Mouse (Mus musculus) layer of hippocampus, adult 9-10 months (tissue): ENCODE results near the gene Twf1.

Source experiments
- DNase-seq: peaks from one replicate; pipeline ENCODE4 v3.0.0; 2022; ENCODE audit warnings: low spot score

Gene Twf1

GRCm38 (mm10) chr15:94589219-94590075 is at the start of gene Twf1:
Gene Twf1 (minus strand): TSS chr15:94589889.
- peak; percentile 83 for DNase-seq

DNA sequence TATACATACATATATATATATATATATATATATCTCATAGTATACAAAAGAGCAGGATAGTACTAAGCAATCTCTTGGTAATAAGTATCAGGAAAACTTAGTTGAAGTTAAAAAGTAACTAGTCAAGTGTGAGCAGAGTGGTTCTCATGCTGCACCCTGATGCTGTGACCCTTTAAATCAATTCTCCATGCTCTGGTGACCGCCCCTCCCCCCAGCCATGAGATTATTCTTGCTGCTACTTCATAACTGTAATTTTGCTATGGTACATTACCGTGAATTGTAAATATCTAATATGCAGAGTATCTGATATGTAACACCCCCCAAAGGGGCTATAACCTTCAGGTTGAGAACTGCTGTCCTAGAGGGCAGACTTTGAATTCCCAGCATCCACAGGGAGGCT is 49.4 kb upstream of the Twf1 start:
- DNase-seq, result no peak

- no peak for DNase-seq
Observed at GRCm38 (mm10) chr15:94638207-94638606, 48.5 kb upstream of the Twf1 start.

DNA sequence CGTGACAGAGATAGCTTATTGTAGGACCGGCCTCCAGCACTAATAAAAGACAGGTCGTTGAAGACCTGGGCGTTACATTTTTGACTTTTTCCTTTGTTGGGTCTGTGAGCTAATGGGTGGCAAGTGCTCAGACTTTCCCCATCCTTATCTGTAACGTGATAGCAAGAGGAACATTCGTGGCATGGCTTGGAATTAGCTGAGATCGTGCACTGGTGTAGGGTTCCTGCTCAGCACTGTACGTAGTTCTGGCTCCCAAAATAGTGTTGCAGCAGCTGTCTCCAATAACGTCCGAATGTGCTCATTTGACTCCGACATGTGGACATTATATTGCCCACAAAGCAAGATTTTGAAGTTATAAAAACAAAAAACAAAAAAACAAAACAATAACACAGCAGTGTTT is 44.8 kb upstream of the Twf1 start:
- DNase-seq, result no peak

GRCm38 (mm10) chr15:94630553-94630952 is 40.9 kb upstream of the Twf1 start:
- DNase-seq, result no peak

DNA sequence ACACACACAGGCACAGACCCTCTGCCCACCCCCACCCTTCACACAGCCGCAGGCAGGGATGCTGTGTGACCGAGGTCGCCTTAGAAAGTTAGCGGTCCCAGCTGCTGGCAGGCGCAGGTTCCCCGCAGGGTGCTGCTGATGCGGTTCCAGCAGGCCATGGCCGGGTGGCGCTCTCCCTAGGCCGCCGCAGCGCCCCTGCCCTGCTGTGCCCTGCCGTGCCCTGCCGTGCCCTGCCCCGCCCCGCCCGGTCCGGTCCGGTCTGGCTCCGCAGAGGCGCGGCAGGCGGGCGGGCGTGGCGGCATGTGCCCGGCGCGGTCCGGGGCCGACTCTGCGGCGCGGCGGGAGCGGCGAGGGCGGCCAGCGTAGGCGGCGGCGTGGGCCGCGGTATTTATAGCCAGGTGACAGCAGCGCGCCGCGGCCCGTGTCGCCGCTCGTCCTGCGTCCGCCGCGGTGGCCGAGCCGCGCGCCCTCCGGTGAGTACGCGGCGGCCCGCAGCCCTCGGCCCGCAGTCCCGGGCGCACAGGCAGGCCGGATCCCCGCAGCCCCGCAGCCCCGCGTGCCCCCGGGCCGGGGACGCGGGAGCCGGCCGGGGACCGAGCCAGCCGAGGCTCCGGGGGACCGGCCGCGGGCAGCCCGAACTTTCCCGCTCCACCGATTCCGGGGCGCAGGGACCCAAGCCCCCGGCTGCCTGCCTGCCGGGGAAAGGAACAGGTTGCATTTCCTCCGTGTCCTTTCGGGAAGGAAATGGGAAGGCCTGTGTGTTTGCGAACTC is 39.3 kb upstream of the Twf1 start, which contains the start of gene Tmem117:
Gene Tmem117, plus strand, starts transcription at position 403 of the 772 bp plus-strand sequence.
- DNase-seq, result no peak

DNA sequence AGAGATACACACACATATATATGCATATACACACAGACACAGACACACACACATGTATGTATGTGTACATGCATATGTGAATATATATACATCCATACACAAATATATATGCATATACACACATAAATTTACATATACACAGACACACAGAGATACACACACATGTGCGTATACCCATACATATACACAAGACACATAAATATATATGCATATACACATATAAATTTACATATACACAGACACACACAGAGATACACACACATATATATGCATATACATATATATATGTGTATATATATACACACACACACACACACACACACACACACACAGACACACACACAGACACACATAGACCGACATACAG is 38.8 kb upstream of the Twf1 start:
- no peak for DNase-seq

- DNase-seq, result no peak
Observed at GRCm38 (mm10) chr15:94620909-94621308, 31.2 kb upstream of the Twf1 start.

GRCm38 (mm10) chr15:94616036-94616435 is 26.3 kb upstream of the Twf1 start:
- no peak for DNase-seq

- DNase-seq, result no peak
Observed at GRCm38 (mm10) chr15:94607768-94608167, 18.1 kb upstream of the Twf1 start.

- DNase-seq, result no peak
Observed at GRCm38 (mm10) chr15:94602441-94602840, 12.8 kb upstream of the Twf1 start.

DNA sequence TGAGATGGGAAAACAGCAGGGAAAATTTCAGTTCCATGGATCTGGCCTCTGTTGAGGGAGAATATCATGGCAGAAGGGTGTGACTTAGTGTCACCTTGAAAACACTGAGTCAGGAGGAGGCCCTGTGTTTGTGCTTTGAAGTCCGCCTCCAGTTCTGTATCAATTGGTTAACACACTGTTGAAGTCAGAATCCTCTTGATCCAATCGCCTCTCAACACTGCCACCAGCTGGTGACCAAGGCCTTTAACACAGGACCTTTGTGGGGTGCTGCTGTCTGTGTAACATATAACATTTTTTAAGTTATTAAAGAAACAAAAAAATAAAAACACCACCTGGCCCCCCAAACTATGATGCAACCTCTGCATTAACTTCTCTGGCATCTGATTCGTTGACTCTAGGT is 11.7 kb upstream of the Twf1 start:
- DNase-seq, result no peak

GRCm38 (mm10) chr15:94600145-94600707 is 10.5 kb upstream of the Twf1 start:
- no peak for DNase-seq

DNA sequence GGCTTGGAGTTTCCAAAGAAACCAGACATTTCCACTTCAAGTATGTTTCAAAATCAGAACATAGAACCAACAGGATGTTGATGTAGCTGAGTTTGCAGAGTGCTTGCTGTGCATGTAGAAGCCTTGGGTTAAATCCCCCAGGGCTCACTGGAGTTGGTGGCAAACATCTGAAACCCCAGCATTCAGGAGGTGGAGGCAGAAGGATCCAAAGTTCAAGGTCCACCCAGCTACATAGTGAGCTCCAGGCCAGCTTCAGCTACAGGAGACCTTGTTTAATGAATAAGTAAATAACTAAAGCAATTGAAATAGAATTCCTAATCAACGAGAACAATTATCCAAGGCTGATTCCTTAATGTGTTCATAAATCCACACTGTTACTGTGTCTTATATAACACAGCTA is 3.9 kb upstream of the Twf1 start:
- no peak for DNase-seq

DNA sequence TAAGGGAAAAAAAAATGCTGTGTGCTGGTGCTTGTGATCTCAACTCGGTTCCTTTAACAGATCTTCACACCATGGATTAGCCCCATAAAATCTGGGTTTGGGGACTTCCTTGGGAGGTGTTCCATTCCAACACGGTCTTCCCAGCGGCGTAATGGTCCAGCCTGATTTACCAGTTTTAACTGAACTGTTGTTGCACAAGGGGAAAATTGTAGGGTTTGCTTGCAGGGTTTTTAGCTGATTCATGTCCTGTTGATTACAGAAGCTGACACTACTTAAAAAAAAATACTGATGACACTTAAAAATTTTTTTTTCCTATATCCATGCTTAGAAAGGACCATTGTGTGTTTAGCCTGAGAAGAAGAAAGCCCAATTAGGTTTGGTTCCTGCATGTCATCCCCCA is 1.7 kb upstream of the Twf1 start:
- DNase-seq, result no peak

- DNase-seq, result no peak
Observed at GRCm38 (mm10) chr15:94590083-94590482, 394 bp upstream of the Twf1 start.

- no peak for DNase-seq
Observed at GRCm38 (mm10) chr15:94587826-94588715, 1.6 kb downstream of the Twf1 start.

DNA sequence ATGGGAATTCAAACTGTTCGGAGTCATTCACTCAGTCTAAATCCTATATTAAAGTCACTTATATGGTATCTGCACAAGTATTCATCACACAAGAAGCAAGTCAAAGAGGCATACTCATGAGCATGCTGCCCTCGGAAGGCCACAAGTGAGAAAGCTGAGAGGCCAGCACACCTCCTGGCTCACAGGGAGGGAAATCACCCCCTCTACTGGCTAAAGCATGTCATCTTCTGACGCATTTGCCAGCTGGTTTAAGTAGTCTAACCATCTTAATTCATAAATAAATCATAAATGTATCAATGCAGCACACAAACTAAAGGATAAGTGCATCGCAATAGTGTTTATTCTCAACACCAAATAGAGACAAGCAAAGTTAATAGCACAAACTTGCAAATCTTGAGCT is 5.0 kb downstream of the Twf1 start:
- no peak for DNase-seq

DNA sequence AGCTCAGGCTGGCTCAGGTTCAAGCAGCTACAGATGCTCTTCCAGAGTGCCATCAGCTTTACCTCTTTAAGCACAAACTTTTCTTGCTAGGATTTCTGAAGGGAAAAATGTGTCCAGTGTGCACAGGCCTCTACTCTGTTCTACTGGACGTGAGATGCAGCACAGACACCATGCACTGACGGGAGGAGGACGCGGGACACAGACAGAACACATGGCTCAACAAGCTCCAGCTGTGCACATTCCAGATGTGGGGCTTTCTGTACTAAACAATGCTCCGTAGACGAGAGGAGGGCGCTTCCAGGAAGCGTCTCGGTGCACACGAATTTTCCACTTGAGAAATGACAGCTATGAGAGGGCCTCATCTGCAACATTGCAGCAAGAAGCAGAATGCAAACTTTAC is 6.5 kb downstream of the Twf1 start:
- no peak for DNase-seq

DNA sequence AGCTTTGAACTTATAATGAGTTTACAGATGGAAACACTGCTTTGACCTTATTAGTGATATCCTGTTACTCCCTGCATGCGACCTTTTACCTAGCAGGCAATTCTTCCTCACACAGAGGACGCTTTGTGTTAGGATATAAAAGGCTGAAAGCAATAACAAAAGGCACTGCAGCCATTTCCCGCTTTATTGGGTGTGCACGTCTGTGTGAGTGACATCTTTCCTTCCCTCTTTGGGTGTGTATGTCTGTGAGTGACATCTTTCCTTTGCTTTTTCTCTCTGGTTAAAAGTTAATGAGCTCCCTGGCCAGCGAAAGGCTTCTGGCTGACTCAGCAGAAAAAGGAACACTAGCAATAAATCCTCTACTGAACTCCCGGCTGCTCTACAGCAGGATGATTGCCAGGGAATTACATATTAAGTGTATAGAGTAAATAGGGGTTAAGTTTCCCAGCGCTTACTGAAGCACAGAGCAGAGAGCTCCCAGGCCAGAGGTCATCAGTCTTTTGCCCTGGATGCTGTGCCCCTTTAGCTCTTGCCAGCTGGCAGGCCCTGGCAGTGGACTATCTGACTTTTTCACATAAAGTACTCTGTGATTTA is 7.6 kb downstream of the Twf1 start:
- DNase-seq, result no peak

GRCm38 (mm10) chr15:94574566-94575268 is 15.0 kb downstream of the Twf1 start:
- DNase-seq, result no peak
